Mouse (Mus musculus) testis, adult 2 months (tissue): Measurements from ENCODE around the gene Duxbl3. TPM values are rescaled to one million over a fixed set of nuclear protein-coding genes. Genes with fewer than 3 reads are reported as not detected.
"Not testable (repeated sequence)": the region's sequence is repeated elsewhere in the genome, so short reads cannot be mapped to it uniquely, and the experiment has no call there.

ENCODE experiments used
- H3K27ac ChIP-seq: fragments of 200-500 bp; 2 replicates; pipeline ENCODE4 v1.5.1; 2012; ENCODE audit warnings: low read depth, low read length; ENCODE audit not compliant: control insufficient read depth, insufficient read depth
- H3K27me3 ChIP-seq: fragments of 200-500 bp; 2 replicates; pipeline ENCODE4 v1.6.1; 2012; ENCODE audit warnings: mild to moderate bottlenecking, low read length, moderate library complexity; ENCODE audit not compliant: control insufficient read depth, insufficient read depth
- H3K36me3 ChIP-seq: fragments of 200-500 bp; 2 replicates; pipeline ENCODE4 v1.6.1; 2012; ENCODE audit warnings: mild to moderate bottlenecking, low read length; ENCODE audit not compliant: control insufficient read depth, insufficient read depth
- H3K4me1 ChIP-seq: fragments of 200-500 bp; 2 replicates; pipeline ENCODE4 v1.6.1; 2012; ENCODE audit warnings: low read length; ENCODE audit not compliant: control insufficient read depth, insufficient read depth
- H3K4me3 ChIP-seq: fragments of 200-500 bp; 2 replicates; pipeline ENCODE4 v1.5.1; 2012; ENCODE audit warnings: low read depth, mild to moderate bottlenecking, low read length, moderate library complexity, mixed read lengths; ENCODE audit not compliant: control insufficient read depth
- CTCF ChIP-seq: fragments of 200-500 bp; IDR thresholded peaks from 2 replicates; pipeline ENCODE4 v1.5.1; 2012; ENCODE audit warnings: low read depth, mild to moderate bottlenecking, inconsistent platforms, low read length, moderate library complexity; ENCODE audit not compliant: control insufficient read depth, insufficient read depth, insufficient replicate concordance
- POLR2A ChIP-seq: fragments of 200-500 bp; IDR thresholded peaks from 2 replicates; pipeline ENCODE4 v1.6.1; 2012; ENCODE audit warnings: low read depth, mild to moderate bottlenecking, inconsistent platforms, low read length, moderate library complexity; ENCODE audit not compliant: control insufficient read depth
- polyA plus RNA-seq: library from polyadenylated mRNA; depleted of rRNA; stranded (reverse); fragments of >200 nt; gene quantifications from 2 replicates; pipeline ENCODE4 v1.2.3, GENCODE M21; 2012; rRNA removed

Duxbl3 gene
- polyA plus RNA-seq = 0.04 TPM in 1 of 2 replicates, not detected in the other

- not testable (repeated sequence) for H3K4me3 ChIP-seq, H3K27me3 ChIP-seq, H3K27ac ChIP-seq, H3K36me3 ChIP-seq, H3K4me1 ChIP-seq
Observed at GRCm38 (mm10) chr14:26257756-26258617, at the start of gene Duxbl3. TSS of gene Duxbl3 (plus strand) at chr14:26257962.

GRCm38 (mm10) chr14:26216233-26217000 is 41.3 kb upstream of the Duxbl3 start:
- not testable (repeated sequence) for H3K4me1 ChIP-seq, H3K36me3 ChIP-seq, H3K27ac ChIP-seq, H3K27me3 ChIP-seq, H3K4me3 ChIP-seq

- not testable (repeated sequence) for H3K4me1 ChIP-seq, H3K27ac ChIP-seq, H3K4me3 ChIP-seq, H3K36me3 ChIP-seq, H3K27me3 ChIP-seq
Observed at GRCm38 (mm10) chr14:26237183-26237582, 20.6 kb upstream of the Duxbl3 start.

- not testable (repeated sequence) for H3K4me1 ChIP-seq, H3K36me3 ChIP-seq, H3K27ac ChIP-seq, H3K4me3 ChIP-seq, H3K27me3 ChIP-seq
Observed at GRCm38 (mm10) chr14:26258729-26259128, 967 bp downstream of the Duxbl3 start.

GRCm38 (mm10) chr14:26286737-26287136 is 29.0 kb downstream of the Duxbl3 start:
- H3K4me1 ChIP-seq, H3K36me3 ChIP-seq, H3K27me3 ChIP-seq, H3K27ac ChIP-seq, H3K4me3 ChIP-seq: not testable (repeated sequence)

- Histone ChIP-seq H3K4me1 (peaks cover 4% of the 10 kb centered on the region), H3K27ac (peak overlapping the region; percentile 80), H3K36me3 (no peaks in the 10 kb centered on the region), H3K27me3 (no peaks in the 10 kb centered on the region), H3K4me3 (peak overlapping the region; percentile 87)
- TF ChIP-seq POLR2A (no peak), CTCF (no peak)
Observed at GRCm38 (mm10) chr14:26293859-26294258, 36.1 kb downstream of the Duxbl3 start.

- no peak for TF ChIP-seq CTCF
- TF ChIP-seq POLR2A = no peak
- Histone ChIP-seq H3K4me3 (no peak overlapping the region), H3K4me1 (peaks cover 4% of the 10 kb centered on the region), H3K27me3 (no peaks in the 10 kb centered on the region), H3K36me3 (no peaks in the 10 kb centered on the region), H3K27ac (no peak overlapping the region)
Observed at GRCm38 (mm10) chr14:26297055-26297454, 39.3 kb downstream of the Duxbl3 start.

GRCm38 (mm10) chr14:26297484-26297883 is 39.7 kb downstream of the Duxbl3 start:
- Histone ChIP-seq H3K27me3 (no peaks in the 10 kb centered on the region), H3K36me3 (no peaks in the 10 kb centered on the region), H3K4me1 (peaks cover 4% of the 10 kb centered on the region), H3K27ac (no peak overlapping the region), H3K4me3 (no peak overlapping the region)
- TF ChIP-seq CTCF (no peak), POLR2A (no peak)
